Mouse (Mus musculus) heart, embryonic 10.5 days (tissue): Measurements from ENCODE around the gene Jund. TPM values are rescaled to one million over a fixed set of nuclear protein-coding genes. Genes with fewer than 3 reads are reported as not detected.

Experiments used
- DNase-seq: peaks from one replicate; pipeline ENCODE4 v3.0.0-alpha.2; 2017; ENCODE audit warnings: low spot score
- H3K27ac ChIP-seq: fragments of 300-500 bp; sonication (generic); 2 replicates; pipeline ENCODE4 v1.5.1; 2016; ENCODE audit warnings: mild to moderate bottlenecking
- H3K27me3 ChIP-seq: fragments of 300-500 bp; sonication (generic); 2 replicates; pipeline ENCODE4 v1.6.1; 2016; ENCODE audit warnings: mild to moderate bottlenecking; ENCODE audit not compliant: poor library complexity, insufficient read depth, severe bottlenecking
- H3K36me3 ChIP-seq: fragments of 300-500 bp; sonication (generic); 2 replicates; pipeline ENCODE4 v1.6.1; 2016; ENCODE audit warnings: mild to moderate bottlenecking, moderate library complexity
- H3K4me1 ChIP-seq: fragments of 300-500 bp; sonication (generic); 2 replicates; pipeline ENCODE4 v1.6.1; 2016; ENCODE audit warnings: mild to moderate bottlenecking
- H3K4me3 ChIP-seq: fragments of 300-500 bp; sonication (generic); 2 replicates; pipeline ENCODE4 v1.5.1; 2016; ENCODE audit warnings: mild to moderate bottlenecking, moderate library complexity
- H3K9me3 ChIP-seq: fragments of 300-500 bp; sonication (generic); 2 replicates; pipeline ENCODE4 v1.6.1; 2016; ENCODE audit warnings: mild to moderate bottlenecking, moderate library complexity
- WGBS: fragments of 180-500 bp; shearing (Covaris S2); methylation state at CpG from one replicate; pipeline ENCODE4 v1.1.7; 2016; 5-methylcytosine and 5-hydroxymethylcytosine counted together
- polyA plus RNA-seq: library from polyadenylated mRNA; unstranded; fragments of >200 nt; fragmentation: Nextera tagmentation; extraction: Ambion mirVana; gene quantifications from 2 replicates; pipeline ENCODE4 v1.2.1, GENCODE M21; 2016

The Jund gene
- polyA plus RNA-seq: 76.3 and 116 TPM in 2 replicates

DNA sequence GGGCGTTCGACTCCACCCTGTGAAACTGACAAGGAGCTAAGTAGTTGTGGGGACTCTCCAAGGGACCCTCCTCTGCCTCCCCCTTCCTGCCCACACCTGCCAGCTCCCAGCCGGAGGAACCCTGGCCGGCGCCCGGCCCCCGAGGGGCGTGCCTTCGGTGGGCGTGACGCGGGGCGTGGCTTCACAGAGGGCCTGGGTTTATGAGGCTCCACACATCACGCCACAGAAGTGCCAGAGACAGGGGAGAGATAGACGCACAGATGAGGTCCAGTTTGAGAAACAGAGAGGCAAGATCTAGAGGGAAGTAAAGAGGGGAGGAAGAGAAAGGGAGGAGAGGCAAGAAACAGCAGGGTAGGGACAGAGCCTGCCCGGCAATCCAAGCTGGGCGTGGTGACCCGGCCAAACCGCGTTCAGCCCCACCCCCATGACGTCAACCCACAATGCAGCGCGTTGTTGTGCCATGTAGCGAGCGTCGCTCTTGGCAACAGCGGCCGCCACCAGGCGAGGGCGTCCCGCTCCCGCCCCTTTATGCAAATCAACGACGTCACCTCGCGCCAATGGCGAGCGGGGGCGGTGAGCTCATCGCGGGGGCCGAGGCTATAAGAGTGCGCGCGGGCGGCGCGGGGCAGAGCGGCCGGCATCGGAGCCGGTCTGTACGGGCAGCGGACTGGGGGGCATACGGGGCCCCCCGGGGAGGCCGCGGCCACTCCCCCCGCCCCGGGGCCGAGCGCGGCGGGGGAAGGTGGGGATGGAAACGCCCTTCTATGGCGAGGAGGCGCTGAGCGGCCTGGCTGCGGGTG is at the start of gene Jund:
Jund (plus strand) TSS at position 640 of the 800 bp plus-strand sequence.
- Histone ChIP-seq H3K27me3 (no peaks in the 10 kb centered on the region), H3K4me1 (peaks cover 52% of the 10 kb centered on the region), H3K4me3 (peak within 1 kb of the TSS; percentile 96), H3K27ac (peak within 1 kb of the TSS; percentile 99), H3K36me3 (peaks cover 8% of the 10 kb centered on the region; the same call in 1 of the 2 replicates), H3K9me3 (no peaks in the 10 kb centered on the region)
- DNase-seq: peak; percentile 99
- under 1% methylated on average over 67 of the region's 69 CpGs for WGBS

DNA sequence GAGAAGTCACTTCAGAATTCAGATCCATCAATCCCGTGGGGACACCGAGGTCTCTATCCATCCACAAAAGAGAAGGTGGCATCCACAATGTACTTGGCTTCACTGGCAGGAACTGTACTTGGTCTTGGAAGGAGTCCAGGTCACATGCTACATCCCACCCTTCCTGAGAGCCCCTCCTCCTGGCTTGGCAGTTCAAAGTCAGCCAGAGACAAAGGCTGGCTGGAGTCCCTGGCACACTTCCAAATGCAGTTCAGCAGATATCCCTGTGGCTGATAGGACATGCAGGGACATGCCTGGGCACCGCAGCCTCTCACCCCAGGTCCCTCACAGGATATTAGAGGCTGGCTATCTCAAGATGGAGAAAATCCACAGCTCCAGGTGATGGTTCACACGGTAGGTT is 49.4 kb upstream of the Jund start:
- H3K4me1 ChIP-seq: peaks cover 52% of the 10 kb centered on the region
- peak; percentile 93 for DNase-seq

DNA sequence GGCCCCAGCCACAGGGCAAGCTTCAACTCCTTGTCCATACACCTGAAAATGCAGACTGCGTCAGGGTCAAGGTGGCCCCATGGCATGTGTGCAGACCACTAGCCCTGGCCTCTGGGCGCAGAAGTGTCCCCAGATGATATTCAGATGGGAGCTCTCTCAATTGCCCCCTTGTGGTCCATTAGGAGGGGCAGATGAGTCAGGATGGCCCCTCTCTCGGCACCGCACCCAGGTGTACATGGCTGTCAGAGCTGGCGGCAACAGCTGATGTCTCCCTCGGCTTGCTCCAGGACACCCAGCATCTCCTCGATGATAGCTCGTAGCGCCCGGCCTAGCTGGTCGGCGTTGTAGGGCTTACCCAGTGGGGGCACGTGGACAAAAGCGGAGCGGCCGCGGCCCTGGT is 48.4 kb upstream of the Jund start:
- 93% methylated on average over 17 of the region's 17 CpGs for WGBS
- H3K9me3 ChIP-seq: no peaks in the 10 kb centered on the region
- H3K4me3 ChIP-seq: no peak overlapping the region
- H3K27me3 ChIP-seq: no peaks in the 10 kb centered on the region
- peaks cover 46% of the 10 kb centered on the region for H3K36me3 ChIP-seq
- H3K4me1 ChIP-seq: peaks cover 49% of the 10 kb centered on the region
- peak overlapping the region; percentile 83 for H3K27ac ChIP-seq
- no peak for DNase-seq

More for the DNA sequence above, 49.4 kb upstream of the Jund start:
- Histone ChIP-seq H3K9me3 (no peaks in the 10 kb centered on the region), H3K4me3 (no peak overlapping the region), H3K36me3 (peaks cover 36% of the 10 kb centered on the region), H3K27ac (peak overlapping the region; percentile 83), H3K27me3 (no peaks in the 10 kb centered on the region)
- WGBS: 42% methylated on average over 4 of the region's 4 CpGs

DNA sequence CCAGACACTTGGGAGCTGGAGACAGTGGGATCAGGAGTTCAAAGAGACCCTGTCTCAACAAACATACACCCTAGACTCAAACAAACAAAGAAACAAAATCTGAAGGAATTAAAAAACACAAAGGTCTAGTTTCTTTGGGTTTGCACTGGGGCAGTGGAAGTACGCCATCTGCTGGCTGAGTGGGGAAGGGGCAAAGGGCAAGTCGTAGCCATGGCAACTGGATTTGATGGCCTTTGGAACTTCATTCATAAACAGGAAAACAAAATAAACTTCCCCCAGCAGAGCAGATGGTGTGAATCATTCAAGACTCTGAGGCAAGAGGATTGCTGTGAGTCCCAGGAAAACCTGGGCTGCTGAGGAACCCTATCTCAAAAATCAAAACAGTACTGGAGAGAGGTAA is 45.5 kb upstream of the Jund start:
- WGBS: 58% methylated on average over 2 of the region's 2 CpGs
- Histone ChIP-seq H3K9me3 (no peaks in the 10 kb centered on the region), H3K4me3 (no peak overlapping the region), H3K4me1 (peaks cover 29% of the 10 kb centered on the region), H3K27ac (no peak overlapping the region), H3K27me3 (no peaks in the 10 kb centered on the region), H3K36me3 (peaks cover 62% of the 10 kb centered on the region)
- DNase-seq: no peak

DNA sequence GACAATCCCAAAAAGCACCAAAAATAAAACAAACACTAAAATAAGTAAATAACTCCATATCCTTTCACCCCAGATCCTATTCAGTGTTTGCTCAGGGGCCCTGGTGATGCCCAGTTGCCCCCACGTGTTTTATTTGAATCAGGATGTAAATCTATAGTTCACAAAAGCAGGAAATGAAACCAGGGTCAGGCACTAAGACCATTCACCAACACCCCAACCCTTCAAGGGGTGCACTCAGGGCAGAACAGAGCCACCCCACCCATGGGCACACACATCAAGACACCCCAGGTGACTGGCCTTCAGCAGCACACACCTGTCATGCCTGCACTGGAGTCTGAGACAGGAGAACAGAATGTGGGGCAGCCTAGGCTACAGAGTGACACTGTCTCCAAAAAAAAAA is 44.6 kb upstream of the Jund start:
- H3K4me1 ChIP-seq: peaks cover 30% of the 10 kb centered on the region
- H3K36me3 ChIP-seq: peaks cover 57% of the 10 kb centered on the region
- H3K9me3 ChIP-seq: no peaks in the 10 kb centered on the region
- H3K4me3 ChIP-seq: no peak overlapping the region
- H3K27ac ChIP-seq: no peak overlapping the region
- DNase-seq: no peak
- H3K27me3 ChIP-seq: no peaks in the 10 kb centered on the region
- 69% methylated on average over 1 of the region's 1 CpGs for WGBS

DNA sequence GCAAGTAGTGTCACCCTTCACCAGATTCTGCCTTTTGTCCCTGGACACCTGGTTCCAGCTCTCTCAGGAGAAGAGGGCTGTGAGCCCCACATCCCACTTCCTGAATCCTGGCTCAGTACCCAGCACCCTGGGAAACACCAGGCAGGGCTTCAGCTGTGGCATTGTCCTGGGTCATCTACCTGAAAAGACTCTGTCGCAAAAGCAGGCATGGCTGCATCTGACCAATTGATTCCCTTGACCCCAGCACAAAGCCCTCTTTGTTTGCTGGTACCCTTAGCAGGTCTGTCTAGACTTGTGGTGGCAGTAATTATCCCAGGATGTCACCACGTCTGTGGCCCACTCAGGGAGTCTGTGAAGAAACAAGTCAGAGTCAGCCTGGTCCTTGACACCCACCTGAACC is 43.3 kb upstream of the Jund start:
- no peak for DNase-seq
- Histone ChIP-seq H3K4me3 (no peak overlapping the region), H3K4me1 (peaks cover 26% of the 10 kb centered on the region), H3K27me3 (no peaks in the 10 kb centered on the region), H3K27ac (0 out of 2 replicates have a peak overlapping the region, but pooled peaks have one; percentile 13), H3K36me3 (peaks cover 50% of the 10 kb centered on the region), H3K9me3 (no peaks in the 10 kb centered on the region)
- 68% methylated on average over 2 of the region's 2 CpGs for WGBS

DNA sequence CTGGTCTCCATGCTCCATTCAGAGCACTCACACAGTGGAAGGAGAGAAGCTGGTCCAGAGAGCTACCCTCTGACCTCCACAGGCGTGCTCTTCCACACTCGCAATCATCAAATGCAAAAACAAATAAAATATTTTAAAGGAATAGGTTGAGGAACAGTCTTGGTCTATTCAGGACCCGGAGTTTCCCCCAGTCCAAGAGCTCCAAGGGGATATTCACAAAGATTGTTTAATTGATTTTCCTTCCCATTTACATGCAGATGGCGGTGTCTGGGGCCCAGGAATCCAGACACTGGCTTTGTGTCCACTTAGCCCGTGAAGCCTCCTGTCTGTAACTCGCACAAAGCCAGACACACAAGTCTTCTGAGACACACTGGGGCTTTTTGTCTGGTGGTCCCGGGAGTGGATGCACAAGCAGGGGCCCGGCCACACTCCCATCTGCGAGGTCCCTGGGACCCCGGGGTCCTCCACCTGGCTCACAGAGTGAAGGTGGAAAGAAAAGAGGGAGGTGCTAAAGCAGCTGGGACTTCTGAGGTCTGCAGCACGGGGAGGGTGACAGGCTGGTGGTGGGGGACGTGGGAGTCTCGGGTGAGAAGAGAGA is 42.5 kb upstream of the Jund start:
- Histone ChIP-seq H3K4me3 (no peak overlapping the region), H3K4me1 (peaks cover 31% of the 10 kb centered on the region), H3K9me3 (no peaks in the 10 kb centered on the region), H3K36me3 (peaks cover 41% of the 10 kb centered on the region), H3K27me3 (no peaks in the 10 kb centered on the region), H3K27ac (no peak overlapping the region)
- no peak for DNase-seq
- WGBS: 77% methylated on average over 13 of the region's 13 CpGs

DNA sequence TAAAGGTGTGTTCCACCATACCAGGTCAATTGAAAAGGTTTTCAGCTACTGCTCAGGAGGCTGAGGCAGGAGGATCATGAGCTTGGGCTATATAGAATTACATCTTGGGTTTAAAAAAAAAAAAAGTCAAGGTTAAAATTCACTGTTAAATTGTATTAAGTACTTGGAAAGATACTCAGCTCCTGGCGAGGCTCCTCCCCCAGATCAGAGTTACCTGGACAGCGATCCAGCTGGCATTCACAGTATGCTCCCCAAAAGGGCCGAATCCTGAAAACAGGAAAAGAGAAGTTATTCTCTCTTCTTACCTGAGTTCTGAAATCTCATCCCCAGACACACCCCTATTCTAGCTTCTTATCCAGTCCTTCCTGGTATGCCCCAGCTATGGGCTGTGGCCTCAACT is 41.5 kb upstream of the Jund start:
- Histone ChIP-seq H3K9me3 (no peaks in the 10 kb centered on the region), H3K4me3 (no peak overlapping the region), H3K4me1 (peaks cover 32% of the 10 kb centered on the region), H3K27ac (no peak overlapping the region), H3K36me3 (peaks cover 33% of the 10 kb centered on the region), H3K27me3 (no peaks in the 10 kb centered on the region)
- DNase-seq: no peak
- WGBS: 89% methylated on average over 3 of the region's 3 CpGs

DNA sequence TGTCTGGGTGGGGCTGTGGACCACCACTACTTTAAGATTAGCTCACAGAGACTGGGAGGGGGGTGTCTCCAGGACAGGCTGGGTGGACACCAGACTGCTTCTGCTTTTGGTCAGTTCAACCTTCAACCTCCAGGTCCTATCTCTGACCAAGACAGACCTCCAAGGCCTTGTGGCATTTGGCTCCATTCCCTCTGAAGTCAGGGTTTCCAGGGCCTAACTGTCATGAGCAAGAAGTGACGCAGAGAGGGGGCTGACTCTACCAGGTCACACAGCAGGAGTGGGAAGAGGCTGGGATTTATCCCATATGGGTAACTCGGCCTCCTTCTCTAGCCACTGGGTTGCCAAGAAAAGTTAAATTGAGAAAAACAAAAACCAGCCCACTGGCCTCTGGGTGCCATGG is 41.0 kb upstream of the Jund start:
- WGBS: 83% methylated on average over 2 of the region's 2 CpGs
- peak overlapping the region; percentile 37; the same call in 1 of the 2 replicates for H3K27ac ChIP-seq
- H3K9me3 ChIP-seq: no peaks in the 10 kb centered on the region
- no peak overlapping the region for H3K4me3 ChIP-seq
- H3K27me3 ChIP-seq: no peaks in the 10 kb centered on the region
- peaks cover 32% of the 10 kb centered on the region for H3K4me1 ChIP-seq
- peaks cover 28% of the 10 kb centered on the region for H3K36me3 ChIP-seq
- DNase-seq: no peak

DNA sequence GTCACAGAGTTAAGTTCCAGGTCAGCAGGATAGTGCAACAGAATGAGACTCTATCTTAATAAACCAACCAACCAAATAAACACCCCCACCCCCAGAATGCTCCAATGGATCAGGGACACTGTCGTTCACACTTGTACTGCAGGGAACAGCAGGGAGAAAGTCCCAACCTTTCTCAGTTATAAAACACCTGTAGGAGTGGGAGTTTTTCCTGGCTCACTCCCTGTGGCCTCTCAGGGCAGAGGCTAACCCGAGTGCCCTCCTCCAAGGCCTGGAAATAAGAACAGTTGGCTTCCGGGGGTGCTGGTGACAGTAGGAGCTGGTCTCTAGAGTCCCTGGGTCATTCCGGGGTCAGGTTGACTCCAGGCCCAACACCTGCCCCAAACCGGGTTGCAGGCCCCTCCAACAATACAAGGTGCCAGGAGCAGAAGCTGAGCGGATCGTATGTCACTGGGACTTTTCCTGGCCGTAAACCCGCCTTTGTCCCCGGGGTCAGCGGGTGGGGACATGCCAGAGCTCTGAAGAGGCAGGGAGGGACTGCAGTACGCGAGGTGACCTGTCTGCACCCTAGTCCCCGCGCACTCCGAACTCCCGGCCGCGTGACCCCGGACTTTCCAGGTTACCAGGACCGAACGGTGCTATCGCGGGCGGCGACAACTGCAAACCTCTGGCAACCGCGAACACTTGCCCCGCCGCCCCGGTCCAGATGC is 39.7 kb upstream of the Jund start:
- no peak for DNase-seq
- peak overlapping the region; percentile 81 for H3K4me3 ChIP-seq
- peaks cover 34% of the 10 kb centered on the region for H3K4me1 ChIP-seq
- 2% methylated on average over 31 of the region's 31 CpGs for WGBS
- peak overlapping the region; percentile 90 for H3K27ac ChIP-seq
- no peaks in the 10 kb centered on the region for H3K9me3 ChIP-seq
- H3K27me3 ChIP-seq: no peaks in the 10 kb centered on the region
- H3K36me3 ChIP-seq: peaks cover 28% of the 10 kb centered on the region

DNA sequence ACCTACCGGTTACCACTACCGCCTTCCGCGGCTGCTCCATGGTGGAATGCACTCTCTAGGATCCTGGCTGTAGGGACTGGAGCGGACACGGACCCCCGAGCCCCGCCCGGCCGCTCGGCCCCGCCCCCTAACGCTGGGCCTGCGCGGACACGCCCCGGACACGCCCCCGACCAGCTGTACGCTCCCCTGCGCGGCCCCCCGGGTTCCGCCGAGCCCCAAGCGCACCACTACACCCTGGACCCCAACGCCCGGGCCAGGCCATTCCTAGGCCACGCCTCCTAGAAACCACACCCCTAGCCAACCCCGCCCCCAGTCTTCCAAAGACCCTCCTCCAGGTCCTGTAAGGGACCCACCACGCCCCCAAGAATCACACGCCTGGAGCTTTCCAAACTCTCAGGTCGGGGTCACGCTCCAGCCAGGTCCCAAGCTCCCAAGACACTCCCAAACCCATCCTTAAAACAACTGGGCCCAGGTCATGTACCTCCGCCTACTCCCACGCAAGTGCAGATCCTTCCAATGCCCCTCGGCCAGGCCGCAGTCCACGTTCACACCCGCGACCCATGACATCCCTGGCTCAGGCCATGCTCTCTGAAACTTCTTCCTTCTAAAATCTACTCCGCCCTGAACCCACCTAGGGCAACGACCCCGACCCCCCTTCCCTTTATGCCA is 39.0 kb upstream of the Jund start:
- peak; percentile 99 for DNase-seq
- Histone ChIP-seq H3K36me3 (peaks cover 22% of the 10 kb centered on the region), H3K27ac (peak overlapping the region; percentile 90), H3K4me1 (peaks cover 34% of the 10 kb centered on the region), H3K4me3 (peak overlapping the region; percentile 81), H3K9me3 (no peaks in the 10 kb centered on the region), H3K27me3 (no peaks in the 10 kb centered on the region)
- WGBS: under 1% methylated on average over 44 of the region's 44 CpGs

DNA sequence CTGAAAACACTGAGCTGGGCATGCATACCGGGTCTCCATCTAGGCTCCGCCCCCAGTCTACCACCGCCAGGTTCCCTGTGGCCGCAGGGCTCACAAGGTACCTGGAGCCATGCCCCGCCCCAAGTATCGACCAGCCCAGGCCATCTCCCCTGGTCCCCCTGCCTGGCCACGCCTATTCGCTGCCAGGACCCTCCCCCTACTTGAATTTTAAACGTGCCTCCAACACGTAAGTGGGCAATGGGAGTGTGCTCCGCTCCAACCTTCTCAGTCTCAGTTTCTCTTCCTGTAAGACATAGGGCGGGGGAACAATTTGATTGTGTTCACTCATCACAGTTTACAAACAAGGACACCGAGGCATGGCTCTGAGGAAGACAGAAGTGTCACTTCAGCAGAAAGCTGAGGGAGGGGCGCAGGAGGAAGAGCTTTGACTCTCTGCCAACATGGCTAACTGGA is 38.5 kb upstream of the Jund start, which contains the start of gene Pgpep1:
Pgpep1 (minus strand) TSS at position 116 of the 453 bp plus-strand sequence.
- Histone ChIP-seq H3K27me3 (no peaks in the 10 kb centered on the region), H3K4me3 (peak within 1 kb of the TSS; percentile 81), H3K4me1 (peaks cover 34% of the 10 kb centered on the region), H3K27ac (peak within 1 kb of the TSS; percentile 90), H3K36me3 (peaks cover 16% of the 10 kb centered on the region), H3K9me3 (no peaks in the 10 kb centered on the region)
- DNase-seq: peak; percentile 83
- WGBS: 2% methylated on average over 14 of the region's 14 CpGs
